Mouse (Mus musculus) ES-Bruce4 (cell line): ENCODE measurements around the gene Cntn5. TPM values are rescaled to one million over a fixed set of nuclear protein-coding genes. Genes with fewer than 3 reads are reported as not detected.

Source experiments
- H3K27ac ChIP-seq: 2 replicates; pipeline ENCODE4 v1.5.1; 2012; ENCODE audit warnings: low read length, inconsistent platforms; ENCODE audit not compliant: insufficient read depth
- H3K27me3 ChIP-seq: 2 replicates; pipeline ENCODE4 v1.6.1; 2012; ENCODE audit warnings: mild to moderate bottlenecking, low read length, inconsistent platforms; ENCODE audit not compliant: control insufficient read depth, poor library complexity, insufficient read depth, severe bottlenecking
- H3K36me3 ChIP-seq: 2 replicates; pipeline ENCODE4 v1.6.1; 2012; ENCODE audit warnings: inconsistent platforms, mild to moderate bottlenecking, low read length, moderate library complexity; ENCODE audit not compliant: control insufficient read depth, poor library complexity, insufficient read depth, severe bottlenecking
- H3K4me1 ChIP-seq: one replicate; pipeline ENCODE4 v1.8.1; 2011; ENCODE audit warnings: low read length; ENCODE audit not compliant: control insufficient read depth, insufficient read depth
- H3K4me3 ChIP-seq: 2 replicates; pipeline ENCODE4 v1.5.1; 2011; ENCODE audit warnings: low read depth, mild to moderate bottlenecking, low read length
- H3K9ac ChIP-seq: 2 replicates; pipeline ENCODE4 v1.6.1; 2012; ENCODE audit warnings: low read depth, mild to moderate bottlenecking, inconsistent platforms; ENCODE audit not compliant: poor library complexity, severe bottlenecking
- H3K9me3 ChIP-seq: replicated peaks from 2 replicates; pipeline ENCODE4 v1.6.1; 2012; ENCODE audit warnings: mild to moderate bottlenecking, low read length, inconsistent platforms; ENCODE audit not compliant: control insufficient read depth, poor library complexity, insufficient read depth, severe bottlenecking
- CTCF ChIP-seq: IDR thresholded peaks from one replicate; pipeline ENCODE4 v1.8.1; 2011; ENCODE audit warnings: low read depth, low read length
- EP300 ChIP-seq: IDR thresholded peaks from 2 replicates; pipeline ENCODE4 v1.6.1; 2011; ENCODE audit warnings: low read depth, low read length; ENCODE audit not compliant: insufficient read depth
- POLR2A ChIP-seq: IDR thresholded peaks from one replicate; pipeline ENCODE4 v1.8.1; 2011; ENCODE audit warnings: low read length; ENCODE audit not compliant: insufficient read depth
- polyA plus RNA-seq: library from polyadenylated mRNA; stranded (reverse); fragments of >200 nt; gene quantifications from 2 replicates; pipeline ENCODE4 v1.2.4, GENCODE M21; 2011; ENCODE audit warnings: low read depth; ENCODE audit not compliant: missing spikeins, insufficient read depth, insufficient read length

Gene Cntn5
- polyA plus RNA-seq, 1 experiment, result not detected

DNA sequence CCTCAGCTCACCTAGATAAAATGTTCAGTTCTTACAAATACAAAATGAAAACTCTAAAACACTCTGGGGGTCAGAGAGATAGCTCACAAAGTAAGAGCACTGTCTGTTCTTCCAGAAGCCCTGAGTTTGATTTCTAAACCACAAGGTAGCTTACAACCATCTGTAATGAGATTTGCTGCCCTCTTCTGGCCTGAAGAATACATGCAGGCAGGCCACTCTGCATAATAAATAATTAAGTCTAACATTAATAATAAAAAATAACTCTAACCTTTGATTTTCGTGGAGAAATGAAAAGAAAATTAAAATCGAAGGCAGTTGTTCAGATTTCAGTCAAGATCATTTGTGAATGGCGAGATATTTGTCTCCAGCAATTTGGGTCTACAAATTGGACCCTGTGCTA, 1120.9 kb downstream of the Cntn5 start:
- Histone ChIP-seq H3K4me3 (no peak overlapping the region), H3K9ac (no peak overlapping the region), H3K4me1 (no peaks in the 10 kb centered on the region), H3K9me3 (no peaks in the 10 kb centered on the region), H3K27me3 (no peaks in the 10 kb centered on the region; the same call in 1 of the 2 replicates), H3K36me3 (no peaks in the 10 kb centered on the region), H3K27ac (no peak overlapping the region)
- no peak for TF ChIP-seq CTCF
- TF ChIP-seq POLR2A, result no peak
- no peak for TF ChIP-seq EP300

DNA sequence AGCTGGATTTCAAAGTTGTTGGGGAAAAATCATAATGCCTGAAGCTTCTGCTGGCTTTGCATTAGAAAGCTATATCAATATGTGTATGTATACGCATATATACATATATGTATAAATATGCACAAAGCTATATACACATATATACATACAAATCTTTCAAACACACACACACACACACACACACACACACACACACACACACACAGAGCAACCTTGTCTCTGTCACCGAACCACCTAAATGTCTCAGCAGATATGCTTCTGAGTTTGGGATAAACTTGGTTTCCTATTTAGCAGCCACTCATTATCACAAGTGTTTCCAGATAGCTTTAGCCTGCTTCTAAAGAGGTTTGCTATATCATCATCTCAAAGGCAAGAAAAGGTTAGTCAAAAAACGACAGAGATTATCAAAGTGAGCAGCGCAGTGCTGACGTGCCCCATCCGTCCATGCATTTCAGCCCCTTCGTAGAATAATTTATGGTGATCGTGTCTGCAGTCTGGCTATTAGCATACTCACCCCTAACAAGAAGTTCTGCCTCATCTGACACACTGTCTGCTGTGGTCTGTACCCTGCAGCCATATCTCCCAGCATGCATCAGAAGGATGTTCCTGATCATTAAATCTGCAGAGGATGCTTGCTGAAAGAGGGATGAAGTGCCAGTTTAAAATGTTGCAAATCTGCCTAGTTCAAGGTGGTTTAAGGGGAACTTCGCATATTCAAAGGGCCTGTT, 1123.3 kb downstream of the Cntn5 start:
- Histone ChIP-seq H3K4me1 (no peaks in the 10 kb centered on the region), H3K9ac (no peak overlapping the region), H3K9me3 (no peaks in the 10 kb centered on the region), H3K36me3 (no peaks in the 10 kb centered on the region), H3K4me3 (no peak overlapping the region), H3K27me3 (no peaks in the 10 kb centered on the region; the same call in 1 of the 2 replicates), H3K27ac (no peak overlapping the region)
- TF ChIP-seq POLR2A (no peak), CTCF (no peak), EP300 (no peak)

DNA sequence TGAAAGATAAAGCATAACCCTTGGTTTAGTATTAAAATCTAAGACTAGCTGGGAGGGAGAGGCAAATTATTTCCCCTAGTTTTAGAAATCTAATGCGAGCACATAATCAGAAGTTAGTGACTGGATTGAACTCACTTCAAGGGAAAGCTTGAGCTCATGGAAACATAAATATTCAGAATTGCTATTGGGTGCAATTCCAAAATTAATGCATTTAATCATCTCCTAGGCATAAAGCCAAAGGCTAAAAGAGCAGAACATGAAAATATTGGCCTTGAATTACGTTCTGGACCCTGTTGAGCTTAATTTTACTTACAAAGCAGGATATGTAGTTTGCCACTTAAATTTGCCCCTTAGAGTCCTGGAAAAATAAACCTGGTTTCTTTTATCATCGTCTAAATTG, 1124.9 kb downstream of the Cntn5 start:
- TF ChIP-seq CTCF, result no peak
- TF ChIP-seq EP300, result no peak
- no peak for TF ChIP-seq POLR2A

DNA sequence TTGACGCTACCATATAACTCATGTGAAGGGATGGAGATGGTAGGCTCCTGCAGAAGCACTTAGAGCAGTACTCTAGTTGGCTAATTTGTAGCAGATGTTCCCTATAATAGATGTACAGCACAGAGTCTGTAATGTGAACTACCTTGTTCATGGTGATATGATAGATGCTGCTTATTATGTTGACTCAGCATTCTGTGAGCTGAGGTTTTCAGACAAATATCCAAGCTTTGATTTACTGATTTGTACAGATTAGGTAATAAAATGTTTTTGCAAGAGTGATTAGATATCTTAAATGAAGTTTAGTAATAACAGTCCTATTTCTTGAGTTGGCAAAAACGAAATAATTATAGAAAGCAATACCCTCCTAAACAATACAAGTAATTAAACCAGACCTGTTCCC, 1133.8 kb downstream of the Cntn5 start:
- no peaks in the 10 kb centered on the region for H3K4me1 ChIP-seq
- no peaks in the 10 kb centered on the region for H3K9me3 ChIP-seq
- TF ChIP-seq EP300 (no peak), CTCF (no peak), POLR2A (no peak)
- H3K27ac ChIP-seq, result no peak overlapping the region
- no peaks in the 10 kb centered on the region for H3K27me3 ChIP-seq
- no peak overlapping the region for H3K9ac ChIP-seq
- H3K4me3 ChIP-seq, result no peak overlapping the region
- no peaks in the 10 kb centered on the region for H3K36me3 ChIP-seq

More for the DNA sequence above, 1124.9 kb downstream of the Cntn5 start:
- Histone ChIP-seq H3K9ac (no peak overlapping the region), H3K27me3 (no peaks in the 10 kb centered on the region), H3K4me1 (no peaks in the 10 kb centered on the region), H3K9me3 (no peaks in the 10 kb centered on the region), H3K4me3 (no peak overlapping the region), H3K36me3 (no peaks in the 10 kb centered on the region), H3K27ac (no peak overlapping the region)

DNA sequence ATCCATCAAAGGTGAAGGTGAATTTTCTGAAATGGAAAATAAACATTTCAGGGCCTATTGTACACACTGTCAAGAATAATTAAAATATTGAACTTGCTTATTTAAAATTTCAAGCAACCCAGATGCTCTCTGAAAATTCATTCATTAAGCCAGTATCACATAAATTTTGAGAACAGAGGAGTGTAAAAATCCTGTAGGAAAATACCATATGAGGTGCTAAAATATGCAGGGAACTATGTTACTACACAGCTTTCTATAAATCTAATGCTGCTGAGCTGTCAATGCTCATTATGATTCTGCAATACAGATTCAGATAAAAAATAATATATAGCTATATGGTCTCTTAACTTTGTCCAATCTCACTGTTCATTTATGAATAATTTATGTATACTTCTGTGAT, 1134.9 kb downstream of the Cntn5 start:
- no peak overlapping the region for H3K4me3 ChIP-seq
- TF ChIP-seq EP300 (no peak), POLR2A (no peak), CTCF (no peak)
- H3K4me1 ChIP-seq, result no peaks in the 10 kb centered on the region
- no peaks in the 10 kb centered on the region for H3K9me3 ChIP-seq
- no peak overlapping the region for H3K27ac ChIP-seq
- H3K27me3 ChIP-seq, result no peaks in the 10 kb centered on the region
- no peak overlapping the region for H3K9ac ChIP-seq
- H3K36me3 ChIP-seq, result no peaks in the 10 kb centered on the region

DNA sequence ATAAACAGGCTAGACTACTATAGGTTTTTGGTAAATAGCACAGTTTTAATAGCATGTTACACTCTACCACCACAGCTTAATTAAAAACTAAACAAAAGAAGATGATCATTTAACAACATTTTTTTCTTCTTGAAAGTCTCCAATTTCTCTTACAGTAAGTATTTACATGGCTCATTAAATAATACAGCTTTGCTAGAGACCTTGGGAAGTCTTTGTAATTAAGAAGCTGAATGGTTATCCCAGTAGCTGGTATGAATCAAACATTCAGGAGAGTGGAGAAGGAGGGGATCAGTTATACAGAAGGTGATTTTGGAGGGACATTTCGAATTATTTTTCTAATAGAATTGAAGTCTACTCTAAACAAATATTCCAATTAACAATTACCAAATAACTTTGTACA, 1186.4 kb downstream of the Cntn5 start:
- no peak overlapping the region for H3K27ac ChIP-seq
- H3K9ac ChIP-seq, result no peak overlapping the region
- TF ChIP-seq POLR2A, result no peak
- TF ChIP-seq EP300, result no peak
- no peak for TF ChIP-seq CTCF
- H3K4me1 ChIP-seq, result no peaks in the 10 kb centered on the region
- no peaks in the 10 kb centered on the region for H3K36me3 ChIP-seq
- H3K27me3 ChIP-seq, result no peaks in the 10 kb centered on the region
- no peak overlapping the region for H3K4me3 ChIP-seq
- no peaks in the 10 kb centered on the region for H3K9me3 ChIP-seq
